Mouse (Mus musculus) left cerebral cortex, adult 9 months (tissue): ENCODE data around the gene Tbx10.
"Not testable (repeated sequence)": the region's sequence is repeated elsewhere in the genome, so short reads cannot be mapped to it uniquely, and the experiment has no call there.

Experiments
- DNase-seq, 2 experiments: peaks; one replicate each; pipeline ENCODE4 v3.0.0; 2022; ENCODE audit warnings: low spot score in 2 of 2

Gene Tbx10

GRCm38 (mm10) chr19:4044109-4044508, 51.6 kb downstream of the Tbx10 start:
- DNase-seq: not testable (repeated sequence)

GRCm38 (mm10) chr19:4045966-4046865, 53.7 kb downstream of the Tbx10 start, which contains the start of gene Gstp2:
TSS of gene Gstp2 (minus strand) at chr19:4046023.
- peak; percentile 78 to 90 for DNase-seq

GRCm38 (mm10) chr19:4046866-4047254, 54.3 kb downstream of the Tbx10 start:
- no peak for DNase-seq

- DNase-seq: peak in 1 of 2 experiments; percentile 74
These were observed 55.3 kb downstream of the Tbx10 start for GRCm38 (mm10) chr19:4047859-4048258.

GRCm38 (mm10) chr19:4049069-4049468, 56.5 kb downstream of the Tbx10 start:
- not testable (repeated sequence) for DNase-seq
